Mouse (Mus musculus) CD4-positive, CD25-positive, alpha-beta regulatory T cell, adult 9 weeks (primary cell): ENCODE results near the gene Dgat2l6. TPM values are rescaled to one million over a fixed set of nuclear protein-coding genes. Genes with fewer than 3 reads are reported as not detected.

ENCODE experiments used
- polyA plus RNA-seq: library from polyadenylated mRNA; unstranded; fragments of 100-300 nt; shearing (Covaris generic); gene quantifications from one replicate; pipeline ENCODE4 v1.2.1, GENCODE M21; 2017

Dgat2l6 gene
- not detected for polyA plus RNA-seq

GRCm38 (mm10) chrX:100524471-100524870 lies at the start of gene Dgat2l6:
TSS of gene Dgat2l6 (plus strand) at chrX:100524838.

GRCm38 (mm10) chrX:100494068-100494978 lies 30.3 kb upstream of the Dgat2l6 start, which contains the start of gene Igbp1:
TSS of gene Igbp1 (plus strand) at chrX:100494291.

GRCm38 (mm10) chrX:100571951-100572350 lies 47.3 kb downstream of the Dgat2l6 start, which contains the start of gene Awat1:
TSS of gene Awat1 (plus strand) at chrX:100572251.

GRCm38 (mm10) chrX:100594791-100595190 lies 70.2 kb downstream of the Dgat2l6 start, which contains the start of gene P2ry4:
TSS of gene P2ry4 (minus strand) at chrX:100594869.

Other genes starting within 250 kb of the Dgat2l6 start
- gene Otud6a, start 95.8 kb upstream of the Dgat2l6 start, polyA plus RNA-seq: not detected
- not detected for gene Awat2, start 82.1 kb upstream of the Dgat2l6 start, polyA plus RNA-seq
- 40.5 TPM for gene Igbp1, start 30.5 kb upstream of the Dgat2l6 start, polyA plus RNA-seq
- gene Awat1, start 47.4 kb downstream of the Dgat2l6 start, polyA plus RNA-seq: not detected
- not detected for gene P2ry4, start 70.0 kb downstream of the Dgat2l6 start, polyA plus RNA-seq
- not detected for gene Arr3, start 80.7 kb downstream of the Dgat2l6 start, polyA plus RNA-seq
- gene Kif4, start 100.9 kb downstream of the Dgat2l6 start, polyA plus RNA-seq: 1.9 TPM
- 52.3 TPM for gene Pdzd11, start 101.7 kb downstream of the Dgat2l6 start, polyA plus RNA-seq
- not detected for gene Gdpd2, start 205.0 kb downstream of the Dgat2l6 start, polyA plus RNA-seq
- gene Dlg3, start 242.9 kb downstream of the Dgat2l6 start, polyA plus RNA-seq: 15.7 TPM